Mouse (Mus musculus) neural tube, embryonic 14.5 days (tissue): ENCODE data around the gene Foxd1. TPM values are rescaled to one million over a fixed set of nuclear protein-coding genes. Genes with fewer than 3 reads are reported as not detected.
A peak's percentile ranks its signal among the peaks of the same experiment; 100 is the strongest.

Experiments
- ATAC-seq: fragments of 200-750 bp; cut with Nextera tagmentation; 2 replicates; pipeline ENCODE4 v1.8.0; 2017; ENCODE audit warnings: low read depth, mild to moderate bottlenecking, moderate TSS enrichment, moderate library complexity
- H3K27ac ChIP-seq: fragments of 300-500 bp; sonication (generic); 2 replicates; pipeline ENCODE4 v1.5.1; 2014; ENCODE audit warnings: low read depth, mild to moderate bottlenecking, control low read depth, low read length, moderate library complexity, mixed read lengths
- H3K27me3 ChIP-seq: fragments of 300-500 bp; sonication (generic); 2 replicates; pipeline ENCODE4 v1.6.1; 2014; ENCODE audit warnings: low read length; ENCODE audit not compliant: control insufficient read depth, insufficient read depth
- H3K36me3 ChIP-seq: fragments of 300-500 bp; sonication (generic); 2 replicates; pipeline ENCODE4 v1.6.1; 2014; ENCODE audit warnings: low read length, mixed read lengths; ENCODE audit not compliant: control insufficient read depth, insufficient read depth
- H3K4me1 ChIP-seq: fragments of 300-500 bp; sonication (generic); 2 replicates; pipeline ENCODE4 v1.6.1; 2014; ENCODE audit warnings: low read length; ENCODE audit not compliant: control insufficient read depth, insufficient read depth
- H3K4me2 ChIP-seq: fragments of 300-500 bp; sonication (generic); 2 replicates; pipeline ENCODE4 v1.6.1; 2014; ENCODE audit warnings: mild to moderate bottlenecking, low read depth, low read length, control low read depth
- H3K4me3 ChIP-seq: fragments of 300-500 bp; sonication (generic); 2 replicates; pipeline ENCODE4 v1.5.1; 2014; ENCODE audit warnings: low read depth, low read length, control low read depth, mixed read lengths
- H3K9ac ChIP-seq: fragments of 300-500 bp; sonication (generic); replicated peaks from 2 replicates; pipeline ENCODE4 v1.6.1; 2014; ENCODE audit warnings: low read depth, mild to moderate bottlenecking, control low read depth, low read length, mixed read lengths
- H3K9me3 ChIP-seq: fragments of 300-500 bp; sonication (generic); 2 replicates; pipeline ENCODE4 v1.6.1; 2016; ENCODE audit warnings: low read length; ENCODE audit not compliant: control insufficient read depth
- WGBS: fragments of 180-500 bp; shearing (Covaris S2); extraction: QIAGEN DNeasy Blood & Tissue Kit; methylation state at CpG from one replicate; pipeline ENCODE4 v1.1.7; 2014; 5-methylcytosine and 5-hydroxymethylcytosine counted together
- polyA plus RNA-seq: library from polyadenylated mRNA; unstranded; fragments of >200 nt; fragmentation: Nextera tagmentation; extraction: Ambion mirVana; gene quantifications from 2 replicates; pipeline ENCODE4 v1.2.1, GENCODE M21; 2014

Foxd1 gene
- polyA plus RNA-seq: 0.12 and 0.76 TPM in 2 replicates

GRCm38 (mm10) chr13:98354090-98354801, at the start of gene Foxd1:
Foxd1 (plus strand) TSS chr13:98354242.
- peak within 1 kb of the TSS; percentile 44; the same call in 1 of the 2 replicates for H3K9ac ChIP-seq
- peak within 1 kb of the TSS; percentile 45 for H3K4me2 ChIP-seq
- no peak within 1 kb of the TSS for H3K27ac ChIP-seq
- H3K36me3 ChIP-seq: no peaks in the 10 kb centered on the region
- peak within 1 kb of the TSS; percentile 32 for H3K4me3 ChIP-seq
- WGBS: under 1% methylated on average over 63 of the region's 76 CpGs
- H3K27me3 ChIP-seq: peaks cover 64% of the 10 kb centered on the region
- peaks cover 16% of the 10 kb centered on the region for H3K4me1 ChIP-seq
- H3K9me3 ChIP-seq: no peaks in the 10 kb centered on the region
- peak; percentile 65 for ATAC-seq

GRCm38 (mm10) chr13:98305257-98305656, 48.8 kb upstream of the Foxd1 start:
- Histone ChIP-seq H3K4me2 (no peak overlapping the region), H3K4me1 (no peaks in the 10 kb centered on the region; the same call in 1 of the 2 replicates), H3K27ac (no peak overlapping the region), H3K9me3 (no peaks in the 10 kb centered on the region), H3K9ac (no peak overlapping the region), H3K4me3 (no peak overlapping the region), H3K27me3 (no peaks in the 10 kb centered on the region), H3K36me3 (peaks cover 21% of the 10 kb centered on the region)
- ATAC-seq: no peak
- WGBS: 90% methylated on average over 9 of the region's 9 CpGs

DNA sequence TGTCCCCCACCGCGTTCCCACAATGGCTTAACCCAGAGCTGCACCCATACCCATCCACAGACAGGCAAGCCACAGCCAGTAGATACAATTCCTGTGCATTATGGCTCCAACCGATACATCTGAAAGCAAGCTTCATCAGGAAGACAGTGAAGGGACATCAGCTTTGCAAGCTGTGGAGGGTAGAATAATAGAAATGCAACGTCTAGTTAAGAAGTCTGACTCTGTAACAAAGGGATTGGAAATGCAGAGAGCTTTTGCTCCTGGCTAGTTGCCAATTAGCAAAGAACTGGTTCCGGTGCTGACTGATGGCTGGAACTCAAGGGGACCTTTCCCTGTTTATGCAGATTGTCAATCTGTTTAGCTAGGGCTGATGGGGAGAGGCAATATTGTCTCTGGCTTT, 47.6 kb upstream of the Foxd1 start:
- Histone ChIP-seq H3K27me3 (no peaks in the 10 kb centered on the region), H3K36me3 (peaks cover 33% of the 10 kb centered on the region), H3K9me3 (no peaks in the 10 kb centered on the region), H3K4me2 (no peak overlapping the region), H3K4me1 (no peaks in the 10 kb centered on the region; the same call in 1 of the 2 replicates), H3K27ac (no peak overlapping the region), H3K9ac (no peak overlapping the region), H3K4me3 (no peak overlapping the region)
- ATAC-seq: no peak
- WGBS: 32% methylated on average over 5 of the region's 5 CpGs

- no peaks in the 10 kb centered on the region for H3K9me3 ChIP-seq
- peaks cover 38% of the 10 kb centered on the region for H3K36me3 ChIP-seq
- 54% methylated on average over 14 of the region's 14 CpGs for WGBS
- H3K9ac ChIP-seq: no peak overlapping the region
- no peak overlapping the region for H3K27ac ChIP-seq
- ATAC-seq: no peak
- H3K27me3 ChIP-seq: no peaks in the 10 kb centered on the region
- no peak overlapping the region for H3K4me3 ChIP-seq
- no peaks in the 10 kb centered on the region; the same call in 1 of the 2 replicates for H3K4me1 ChIP-seq
- no peak overlapping the region for H3K4me2 ChIP-seq
Observed at GRCm38 (mm10) chr13:98306852-98307475, 47.1 kb upstream of the Foxd1 start.

DNA sequence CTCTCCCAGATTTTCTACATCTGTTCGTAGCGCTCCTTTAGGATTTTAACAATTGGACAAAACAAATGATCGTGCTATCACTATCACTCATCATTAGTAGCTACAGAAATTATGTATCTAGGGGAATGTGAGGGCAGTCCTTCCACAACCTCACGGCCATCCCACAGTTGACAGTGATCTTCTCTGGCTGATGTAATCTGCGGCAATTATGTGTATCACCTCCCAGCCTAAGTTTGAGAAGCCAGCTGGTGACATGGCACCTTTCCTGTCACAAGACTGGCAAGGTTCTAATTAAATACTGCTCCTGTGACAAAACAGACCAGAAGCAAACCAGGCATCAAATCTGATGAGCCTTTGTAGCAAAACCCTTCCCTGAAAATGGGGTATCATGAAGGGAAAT, 46.0 kb upstream of the Foxd1 start:
- Histone ChIP-seq H3K4me1 (no peaks in the 10 kb centered on the region; the same call in 1 of the 2 replicates), H3K4me3 (no peak overlapping the region), H3K4me2 (no peak overlapping the region), H3K27me3 (no peaks in the 10 kb centered on the region), H3K9ac (no peak overlapping the region), H3K27ac (no peak overlapping the region), H3K9me3 (no peaks in the 10 kb centered on the region), H3K36me3 (peaks cover 47% of the 10 kb centered on the region)
- ATAC-seq: no peak
- WGBS: 93% methylated on average over 5 of the region's 5 CpGs

- no peaks in the 10 kb centered on the region for H3K27me3 ChIP-seq
- peaks cover 52% of the 10 kb centered on the region for H3K36me3 ChIP-seq
- H3K9ac ChIP-seq: no peak overlapping the region
- 89% methylated on average over 4 of the region's 4 CpGs for WGBS
- no peak overlapping the region for H3K27ac ChIP-seq
- H3K4me1 ChIP-seq: no peaks in the 10 kb centered on the region; the same call in 1 of the 2 replicates
- H3K4me2 ChIP-seq: no peak overlapping the region
- H3K4me3 ChIP-seq: no peak overlapping the region
- no peaks in the 10 kb centered on the region for H3K9me3 ChIP-seq
- no peak for ATAC-seq
Observed at GRCm38 (mm10) chr13:98308724-98309123, 45.3 kb upstream of the Foxd1 start.

- WGBS: 96% methylated on average over 5 of the region's 5 CpGs
- 0 out of 2 replicates have a peak, but pooled peaks cover 2% of the 10 kb centered on the region for H3K27me3 ChIP-seq
- no peak overlapping the region for H3K27ac ChIP-seq
- H3K9me3 ChIP-seq: no peaks in the 10 kb centered on the region
- H3K36me3 ChIP-seq: peaks cover 52% of the 10 kb centered on the region
- H3K4me1 ChIP-seq: peaks cover 13% of the 10 kb centered on the region
- H3K4me2 ChIP-seq: no peak overlapping the region
- no peak overlapping the region for H3K9ac ChIP-seq
- no peak overlapping the region for H3K4me3 ChIP-seq
- ATAC-seq: no peak
Observed at GRCm38 (mm10) chr13:98311597-98311996, 42.4 kb upstream of the Foxd1 start.

- no peaks in the 10 kb centered on the region for H3K9me3 ChIP-seq
- H3K36me3 ChIP-seq: peaks cover 45% of the 10 kb centered on the region
- ATAC-seq: no peak
- 0 out of 2 replicates have a peak, but pooled peaks cover 2% of the 10 kb centered on the region for H3K27me3 ChIP-seq
- no peak overlapping the region for H3K4me3 ChIP-seq
- no peak overlapping the region for H3K27ac ChIP-seq
- WGBS: 74% methylated on average over 7 of the region's 7 CpGs
- H3K4me1 ChIP-seq: peaks cover 16% of the 10 kb centered on the region
- no peak overlapping the region for H3K4me2 ChIP-seq
- H3K9ac ChIP-seq: no peak overlapping the region
Observed at GRCm38 (mm10) chr13:98313631-98314030, 40.4 kb upstream of the Foxd1 start.

GRCm38 (mm10) chr13:98315124-98315523, 38.9 kb upstream of the Foxd1 start:
- H3K4me3 ChIP-seq: peak overlapping the region; percentile 96
- H3K27ac ChIP-seq: no peak overlapping the region
- no peaks in the 10 kb centered on the region for H3K9me3 ChIP-seq
- H3K9ac ChIP-seq: no peak overlapping the region
- 77% methylated on average over 4 of the region's 4 CpGs for WGBS
- ATAC-seq: no peak
- H3K36me3 ChIP-seq: peaks cover 32% of the 10 kb centered on the region
- peaks cover 16% of the 10 kb centered on the region for H3K4me1 ChIP-seq
- H3K4me2 ChIP-seq: peak overlapping the region; percentile 52
- H3K27me3 ChIP-seq: 0 out of 2 replicates have a peak, but pooled peaks cover 2% of the 10 kb centered on the region
